Mouse (Mus musculus): ENCODE measurements around the gene Gm10337. TPM values are rescaled to one million over a fixed set of nuclear protein-coding genes. Genes with fewer than 3 reads are reported as not detected.

The Gm10337 gene
- total RNA-seq, 2 experiments from 2014 or later = not detected

Other genes starting within 250 kb of the Gm10337 start
- 10 to 100 TPM; 12.4 to 22.2 TPM for gene Rarg, start 246.2 kb upstream of the Gm10337 start, total RNA-seq (2021)
- gene Gm9918, start 233.2 kb upstream of the Gm10337 start, total RNA-seq (2021) = not detected
- gene Mfsd5, start 224.3 kb upstream of the Gm10337 start, total RNA-seq (2021) = 10 to 100 TPM; 16.1 to 17.6 TPM
- 1 to 10 TPM; 5.3 to 7.8 TPM for gene Espl1, start 207.5 kb upstream of the Gm10337 start, total RNA-seq (2021)
- 100 to 1,000 TPM; 278 to 289 TPM for gene Pfdn5, start 177.6 kb upstream of the Gm10337 start, total RNA-seq (2021)
- gene Myg1, start 172.0 kb upstream of the Gm10337 start, total RNA-seq (2021) = 10 to 100 TPM; 18.7 to 20.8 TPM
- gene Aaas, start 153.0 kb upstream of the Gm10337 start, total RNA-seq (2021) = 10 to 100 TPM in 1 of 2 experiments, 1 to 10 TPM in 1; 7.8 to 11.1 TPM
- gene Sp7, start 136.5 kb upstream of the Gm10337 start, total RNA-seq (2021) = 1 to 10 TPM in 1 of 2 experiments, under 1 TPM in 1; 0.14 to 7.4 TPM
- gene Sp1, start 97.6 kb upstream of the Gm10337 start, total RNA-seq (2021) = 10 to 100 TPM; 32.9 to 43.2 TPM
- gene Amhr2, start 58.4 kb upstream of the Gm10337 start, total RNA-seq (2021) = 1 to 10 TPM; 4.1 to 5.8 TPM
- gene Prr13, start 44.7 kb upstream of the Gm10337 start, total RNA-seq (2021) = 10 to 100 TPM; 11.3 to 14.5 TPM
- 100 to 1,000 TPM; 476 to 508 TPM for gene Pcbp2, start 33.2 kb upstream of the Gm10337 start, total RNA-seq (2021)
- gene Map3k12, start 13.3 kb downstream of the Gm10337 start, total RNA-seq (2021) = 1 to 10 TPM; 3.8 to 4.9 TPM
- gene Tarbp2, start 14.5 kb downstream of the Gm10337 start, total RNA-seq (2021) = 10 to 100 TPM; 45.7 to 49.2 TPM
- 1 to 10 TPM; 1.2 to 3.4 TPM for gene Npff, start 21.2 kb downstream of the Gm10337 start, total RNA-seq (2021)
- under 1 TPM in 1 of 2 experiments, not detected in 1; 0.56 TPM for gene Gm28047, start 121.3 kb downstream of the Gm10337 start, total RNA-seq (2021)
- 10 to 100 TPM; 62.9 to 79.6 TPM for gene Atf7, start 121.7 kb downstream of the Gm10337 start, total RNA-seq (2021)
- 10 to 100 TPM; 34.2 to 41.1 TPM for gene Atp5g2, start 168.6 kb downstream of the Gm10337 start, total RNA-seq (2021)
- 10 to 100 TPM; 45.0 to 51.1 TPM for gene Calcoco1, start 218.5 kb downstream of the Gm10337 start, total RNA-seq (2021)

Data from gastrocnemius, postnatal 10 days (tissue).